Comparison of ENCODE assay signal across 8 mouse cellular contexts in the genomic region with DNA sequence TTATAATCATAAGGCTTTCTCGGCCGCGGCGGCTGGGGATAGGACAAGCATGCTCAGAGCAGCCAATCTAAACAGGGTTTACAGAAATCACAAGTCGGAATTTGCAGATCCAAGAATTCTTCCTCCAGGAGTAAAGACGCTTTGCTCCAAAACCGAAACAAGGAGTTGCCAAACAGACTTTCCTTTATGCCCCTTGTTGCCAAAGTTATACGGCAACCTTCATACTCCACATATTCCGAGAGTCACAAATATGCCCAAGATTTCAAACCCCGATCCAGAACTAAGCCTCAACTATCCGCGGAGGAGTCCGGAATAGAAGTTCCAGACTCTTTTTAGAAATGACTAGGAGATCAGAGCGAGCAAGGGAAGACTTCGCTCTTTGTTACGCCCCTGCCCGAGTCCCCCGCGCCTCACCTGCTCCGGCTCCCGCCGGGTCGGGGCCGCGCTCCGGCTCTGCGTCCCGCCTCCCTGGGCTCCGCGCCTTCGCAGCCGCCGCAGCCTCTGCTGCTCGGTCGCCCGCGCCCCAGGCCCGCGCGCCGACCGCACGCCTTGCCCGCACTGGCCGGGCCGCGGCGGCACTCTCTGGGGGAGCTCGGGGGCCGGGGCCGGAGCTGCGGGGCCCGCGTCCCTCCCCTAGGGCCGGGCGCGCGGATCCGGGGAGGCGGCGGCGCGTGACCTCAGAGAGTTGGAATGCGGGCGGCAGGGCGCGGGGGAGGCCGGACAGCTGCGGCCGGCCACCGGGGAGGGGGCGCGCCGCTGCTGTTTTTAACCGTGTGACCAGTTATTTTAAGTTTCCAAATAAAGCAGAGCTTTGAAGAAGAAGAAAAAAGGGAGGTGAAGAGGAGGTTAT. TPM values are rescaled to one million over a fixed set of nuclear protein-coding genes. Genes with fewer than 3 reads are reported as not detected.
DNase-seq lines count a peak whose midpoint lies in the region; ATAC-seq and TF ChIP-seq lines count a peak whose summit lies in the region.

TSS of gene Ptpn21 (minus strand) at position 455 of the 850 bp plus-strand sequence.

- H3K9ac ChIP-seq in intestine, embryonic 15.5 days: peak within 1 kb of the TSS; percentile 90
- peak within 1 kb of the TSS; percentile 69 for H3K9ac ChIP-seq in liver, embryonic 16.5 days (ENCODE audit: low read depth, low read length)

- no peaks in the 10 kb centered on the region for H3K36me3 ChIP-seq in spleen, adult 2 months (ENCODE audit: control insufficient read depth, insufficient read depth, low read length)
- H3K36me3 ChIP-seq in intestine, embryonic 15.5 days: no peaks in the 10 kb centered on the region
- no peaks in the 10 kb centered on the region for H3K36me3 ChIP-seq in liver, embryonic 16.5 days (ENCODE audit: control insufficient read depth, insufficient read depth)

- 3% methylated on average over 75 of the region's 75 CpGs for WGBS in spleen, adult 2 months
- WGBS in intestine, embryonic 15.5 days: under 1% methylated on average over 66 of the region's 75 CpGs
- WGBS in liver, embryonic 16.5 days (ENCODE audit: insufficient replicate concordance): 1% methylated on average over 75 of the region's 75 CpGs
- 1% methylated on average over 72 of the region's 75 CpGs for WGBS in olfactory bulb, adult 2 months

- no peaks in the 10 kb centered on the region for H3K9me3 ChIP-seq in intestine, embryonic 15.5 days
- no peaks in the 10 kb centered on the region for H3K9me3 ChIP-seq in liver, embryonic 16.5 days (replicated peaks; ENCODE audit: control insufficient read depth, low read length)

- peak within 1 kb of the TSS; percentile 46; the same call in 1 of the 2 replicates for H3K4me3 ChIP-seq in spleen, adult 2 months (ENCODE audit: extremely low read depth, insufficient read depth, insufficient read length)
- peak within 1 kb of the TSS; percentile 86 for H3K4me3 ChIP-seq in intestine, embryonic 15.5 days (replicated peaks)
- peak within 1 kb of the TSS; percentile 64 for H3K4me3 ChIP-seq in liver, embryonic 16.5 days (ENCODE audit: low read depth, low read length)
- H3K4me3 ChIP-seq in olfactory bulb, adult 2 months (ENCODE audit: insufficient read depth, low read depth, low read length): peak within 1 kb of the TSS; percentile 87

- H3K4me1 ChIP-seq in spleen, adult 2 months (ENCODE audit: control insufficient read depth, insufficient read depth, insufficient read length): peaks cover 3% of the 10 kb centered on the region
- H3K4me1 ChIP-seq in intestine, embryonic 15.5 days (replicated peaks): peaks cover 24% of the 10 kb centered on the region
- peaks cover 13% of the 10 kb centered on the region for H3K4me1 ChIP-seq in liver, embryonic 16.5 days (ENCODE audit: control insufficient read depth, low read depth, low read length)
- H3K4me1 ChIP-seq in olfactory bulb, adult 2 months (ENCODE audit: control insufficient read depth, insufficient read depth, low read length): peaks cover 7% of the 10 kb centered on the region

- peak within 1 kb of the TSS; percentile 62 for H3K4me2 ChIP-seq in intestine, embryonic 15.5 days (replicated peaks)
- H3K4me2 ChIP-seq in liver, embryonic 16.5 days (ENCODE audit: low read depth, low read length): peak within 1 kb of the TSS; percentile 59

- peak; percentile 74 for ATAC-seq in intestine, embryonic 15.5 days
- peak; percentile 60 for ATAC-seq in liver, embryonic 16.5 days (ENCODE audit: low read depth)

- TF ChIP-seq CTCF in spleen, adult 2 months (IDR thresholded peaks at IDR 0.05; ENCODE audit: extremely low read depth, insufficient read depth, insufficient read length, insufficient replicate concordance): no peak
- TF ChIP-seq CTCF in olfactory bulb, adult 2 months (IDR thresholded peaks at IDR 0.05; ENCODE audit: insufficient read depth, low read depth, low read length): no peak

- no peak for TF ChIP-seq POLR2A in spleen, adult 2 months (IDR thresholded peaks at IDR 0.05; ENCODE audit: low read depth, low read length)
- TF ChIP-seq POLR2A in olfactory bulb, adult 2 months (IDR thresholded peaks at IDR 0.05; ENCODE audit: insufficient read depth, low read depth, low read length): no peak

- H3K27ac ChIP-seq in spleen, adult 2 months (ENCODE audit: insufficient read depth, low read length): peak within 1 kb of the TSS; percentile 51
- peak within 1 kb of the TSS; percentile 93 for H3K27ac ChIP-seq in intestine, embryonic 15.5 days
- peak within 1 kb of the TSS; percentile 35 for H3K27ac ChIP-seq in liver, embryonic 16.5 days (ENCODE audit: low read length)
- peak within 1 kb of the TSS; percentile 15; the same call in 1 of the 2 replicates for H3K27ac ChIP-seq in olfactory bulb, adult 2 months (ENCODE audit: insufficient read depth, low read depth, low read length)

- no peak for DNase-seq in spleen, adult 2 months (ENCODE audit: low read depth in 1 of 2, low spot score in 2 of 2)
- no peak for DNase-seq in spleen, adult 12 weeks (ENCODE audit: low spot score)
- peak; percentile 54 to 63 for DNase-seq in cerebellum, postnatal 36 days
- DNase-seq in gonadal fat pad, adult 2 months (ENCODE audit: low read depth): no peak
- no peak for DNase-seq in layer of hippocampus, adult 9-10 months (ENCODE audit: low spot score)

- H3K27me3 ChIP-seq in spleen, adult 2 months (ENCODE audit: control insufficient read depth, insufficient read depth, low read length): peaks cover 17% of the 10 kb centered on the region
- no peaks in the 10 kb centered on the region for H3K27me3 ChIP-seq in intestine, embryonic 15.5 days (replicated peaks)
- peaks cover 42% of the 10 kb centered on the region for H3K27me3 ChIP-seq in liver, embryonic 16.5 days (ENCODE audit: control insufficient read depth, insufficient read depth, low read depth, low read length)

RNA-seq across cellular contexts. Expression of gene Ptpn21, which starts in this region (rescaled TPM):
- 6.6 and 8.2 TPM in 2 replicates for polyA plus RNA-seq in spleen, adult 2 months (2012; rRNA removed)
- 12.4 and 13.0 TPM in 2 replicates for polyA plus RNA-seq in gonadal fat pad, adult 2 months (2012; rRNA removed)
- 7.7 TPM in 2 replicates for polyA plus RNA-seq in intestine, embryonic 15.5 days (2015; fragmentation: Nextera tagmentation; extraction: Ambion mirVana)
- 2.2 and 2.9 TPM in 2 replicates for polyA plus RNA-seq in liver, embryonic 16.5 days (2015; fragmentation: Nextera tagmentation; extraction: Ambion mirVana)
- polyA plus RNA-seq in olfactory bulb, adult 2 months (2012; ENCODE audit: insufficient read depth, insufficient read length, low replicate concordance, missing spikeins): not detected in 2 replicates

Comparison
In these comparisons a context has a peak if more than half of its experiments do, and no peak if none do; other contexts are left out.
1. DNase-seq: peak in cerebellum, postnatal 36 days (2 of 2); none in spleen, adult 2 months (0 of 2), spleen, adult 12 weeks (single experiment), gonadal fat pad, adult 2 months (single experiment) and layer of hippocampus, adult 9-10 months (single experiment).
2. H3K27ac ChIP-seq: peak in every context shown above with its lines; median percentile 93 in intestine, embryonic 15.5 days; 51 in spleen, adult 2 months; 35 in liver, embryonic 16.5 days; 15 in olfactory bulb, adult 2 months.
3. Peak in every context shown above with its lines, with median percentiles within 50 percentile points of each other: H3K4me3 ChIP-seq.